Mouse (Mus musculus): Measurements from ENCODE around the gene Aifm2. TPM values are rescaled to one million over a fixed set of nuclear protein-coding genes. Genes with fewer than 3 reads are reported as not detected.

Aifm2 gene
- polyA plus RNA-seq, 1 experiment, result 29.0 TPM

- no peak for TF ChIP-seq CTCF (conservative IDR thresholded peaks at IDR 0.05; ENCODE audit: insufficient read depth, insufficient read length, low read depth, low read length)
- peak; percentile 76 for TF ChIP-seq POLR2A (IDR thresholded peaks at IDR 0.05; ENCODE audit: low read depth, low read length)
- H3K4me3 ChIP-seq (ENCODE audit: insufficient read depth, low read depth, low read length), result peak within 1 kb of the TSS; percentile 66
- H3K4me1 ChIP-seq (ENCODE audit: control insufficient read depth, insufficient read depth, low read length), result no peaks in the 10 kb centered on the region
- DNase-seq, result peak; percentile 99
- 2% methylated on average over 82 of the region's 84 CpGs for WGBS
- peak within 1 kb of the TSS; percentile 86 for H3K27ac ChIP-seq (ENCODE audit: insufficient read depth, low read depth, low read length)
- no peaks in the 10 kb centered on the region for H3K36me3 ChIP-seq (ENCODE audit: control insufficient read depth, insufficient read depth, low read length)
- H3K27me3 ChIP-seq (replicated peaks; ENCODE audit: control insufficient read depth, insufficient read depth, low read length), result no peaks in the 10 kb centered on the region
Observed at GRCm38 (mm10) chr10:61680015-61680913, 34.8 kb upstream of the Aifm2 start, which contains the start of gene Sar1a. Sar1a (plus strand) TSS chr10:61680299.

GRCm38 (mm10) chr10:61689405-61689804 is 25.7 kb upstream of the Aifm2 start:
- Histone ChIP-seq H3K27ac (ENCODE audit: insufficient read depth, low read depth, low read length) (no peak overlapping the region), H3K36me3 (ENCODE audit: control insufficient read depth, insufficient read depth, low read length) (peaks cover 5% of the 10 kb centered on the region), H3K4me3 (ENCODE audit: insufficient read depth, low read depth, low read length) (no peak overlapping the region), H3K4me1 (ENCODE audit: control insufficient read depth, insufficient read depth, low read length) (no peaks in the 10 kb centered on the region), H3K27me3 (replicated peaks; ENCODE audit: control insufficient read depth, insufficient read depth, low read length) (no peaks in the 10 kb centered on the region)
- DNase-seq, result no peak
- 77% methylated on average over 8 of the region's 8 CpGs for WGBS
- TF ChIP-seq CTCF (conservative IDR thresholded peaks at IDR 0.05; ENCODE audit: insufficient read depth, insufficient read length, low read depth, low read length), result no peak
- TF ChIP-seq POLR2A (IDR thresholded peaks at IDR 0.05; ENCODE audit: low read depth, low read length), result no peak

- Histone ChIP-seq H3K36me3 (ENCODE audit: control insufficient read depth, insufficient read depth, low read length) (peaks cover 2% of the 10 kb centered on the region; the same call in 1 of the 2 replicates), H3K4me3 (ENCODE audit: insufficient read depth, low read depth, low read length) (no peak overlapping the region), H3K27ac (ENCODE audit: insufficient read depth, low read depth, low read length) (no peak overlapping the region), H3K4me1 (ENCODE audit: control insufficient read depth, insufficient read depth, low read length) (peaks cover 10% of the 10 kb centered on the region), H3K27me3 (replicated peaks; ENCODE audit: control insufficient read depth, insufficient read depth, low read length) (no peaks in the 10 kb centered on the region)
- WGBS, result 70% methylated on average over 4 of the region's 4 CpGs
- DNase-seq, result no peak
- no peak for TF ChIP-seq POLR2A (IDR thresholded peaks at IDR 0.05; ENCODE audit: low read depth, low read length)
- TF ChIP-seq CTCF (conservative IDR thresholded peaks at IDR 0.05; ENCODE audit: insufficient read depth, insufficient read length, low read depth, low read length), result no peak
Observed at GRCm38 (mm10) chr10:61693563-61693962, 21.5 kb upstream of the Aifm2 start.

- WGBS, result 1% methylated on average over 42 of the region's 42 CpGs
- Histone ChIP-seq H3K4me1 (ENCODE audit: control insufficient read depth, insufficient read depth, low read length) (peaks cover 10% of the 10 kb centered on the region), H3K36me3 (ENCODE audit: control insufficient read depth, insufficient read depth, low read length) (peaks cover 2% of the 10 kb centered on the region; the same call in 1 of the 2 replicates), H3K27me3 (replicated peaks; ENCODE audit: control insufficient read depth, insufficient read depth, low read length) (no peaks in the 10 kb centered on the region), H3K4me3 (ENCODE audit: insufficient read depth, low read depth, low read length) (peak within 1 kb of the TSS; percentile 84), H3K27ac (ENCODE audit: insufficient read depth, low read depth, low read length) (peak within 1 kb of the TSS; percentile 61; the same call in 1 of the 2 replicates)
- peak; percentile 67 for TF ChIP-seq POLR2A (IDR thresholded peaks at IDR 0.05; ENCODE audit: low read depth, low read length)
- no peak for TF ChIP-seq CTCF (conservative IDR thresholded peaks at IDR 0.05; ENCODE audit: insufficient read depth, insufficient read length, low read depth, low read length)
- DNase-seq, result peak; percentile 99
Observed at GRCm38 (mm10) chr10:61694870-61695670, 20.0 kb upstream of the Aifm2 start, which contains the start of gene Tysnd1. Tysnd1 (plus strand) TSS chr10:61695514.

- H3K36me3 ChIP-seq (ENCODE audit: control insufficient read depth, insufficient read depth, low read length), result 0 out of 2 replicates have a peak, but pooled peaks cover 1% of the 10 kb centered on the region
- H3K4me3 ChIP-seq (ENCODE audit: insufficient read depth, low read depth, low read length), result peak overlapping the region; percentile 84
- under 1% methylated on average over 110 of the region's 111 CpGs for WGBS
- H3K4me1 ChIP-seq (ENCODE audit: control insufficient read depth, insufficient read depth, low read length), result peaks cover 10% of the 10 kb centered on the region
- no peaks in the 10 kb centered on the region for H3K27me3 ChIP-seq (replicated peaks; ENCODE audit: control insufficient read depth, insufficient read depth, low read length)
- H3K27ac ChIP-seq (ENCODE audit: insufficient read depth, low read depth, low read length), result peak overlapping the region; percentile 61
- peak; percentile 16 for DNase-seq
- TF ChIP-seq POLR2A (IDR thresholded peaks at IDR 0.05; ENCODE audit: low read depth, low read length) (no peak), CTCF (conservative IDR thresholded peaks at IDR 0.05; ENCODE audit: insufficient read depth, insufficient read length, low read depth, low read length) (no peak)
Observed at GRCm38 (mm10) chr10:61695703-61696559, 19.1 kb upstream of the Aifm2 start.

GRCm38 (mm10) chr10:61696560-61696823 is 18.6 kb upstream of the Aifm2 start:
- 9% methylated on average over 19 of the region's 19 CpGs for WGBS

More at GRCm38 (mm10) chr10:61696560-61696823, 18.6 kb upstream of the Aifm2 start:
- peak overlapping the region; percentile 84 for H3K4me3 ChIP-seq (ENCODE audit: insufficient read depth, low read depth, low read length)
- no peaks in the 10 kb centered on the region for H3K36me3 ChIP-seq (ENCODE audit: control insufficient read depth, insufficient read depth, low read length)
- H3K27me3 ChIP-seq (replicated peaks; ENCODE audit: control insufficient read depth, insufficient read depth, low read length), result no peaks in the 10 kb centered on the region
- peaks cover 10% of the 10 kb centered on the region for H3K4me1 ChIP-seq (ENCODE audit: control insufficient read depth, insufficient read depth, low read length)
- no peak for TF ChIP-seq POLR2A (IDR thresholded peaks at IDR 0.05; ENCODE audit: low read depth, low read length)
- TF ChIP-seq CTCF (conservative IDR thresholded peaks at IDR 0.05; ENCODE audit: insufficient read depth, insufficient read length, low read depth, low read length), result no peak
- DNase-seq, result no peak
- peak overlapping the region; percentile 61 for H3K27ac ChIP-seq (ENCODE audit: insufficient read depth, low read depth, low read length)
